Mouse (Mus musculus) spleen, postnatal 0 days (tissue): Measurements from ENCODE around the gene Xcr1. TPM values are rescaled to one million over a fixed set of nuclear protein-coding genes. Genes with fewer than 3 reads are reported as not detected.

Experiments used
- polyA plus RNA-seq: library from polyadenylated mRNA; unstranded; fragments of >200 nt; fragmentation: Nextera tagmentation; extraction: Ambion mirVana; gene quantifications from 2 replicates; pipeline ENCODE4 v1.2.1, GENCODE M21; 2015

Xcr1 gene
- polyA plus RNA-seq, result 0.12 and 0.16 TPM in 2 replicates

GRCm38 (mm10) chr9:123861929-123862328, at the start of gene Xcr1:
Gene Xcr1 (minus strand): TSS chr9:123862029.

GRCm38 (mm10) chr9:123851713-123852448, 9.9 kb downstream of the Xcr1 start, which contains the start of gene Fyco1:
Gene Fyco1 (minus strand): TSS chr9:123851899.

GRCm38 (mm10) chr9:123806267-123806666, 55.6 kb downstream of the Xcr1 start, which contains the start of gene Cxcr6:
Gene Cxcr6 (plus strand): TSS chr9:123806475.

Other genes starting within 250 kb of the Xcr1 start
- gene Slc6a20b, start 229.5 kb downstream of the Xcr1 start, polyA plus RNA-seq, result 0.23 and 0.25 TPM in 2 replicates
- 1.0 and 1.1 TPM in 2 replicates for gene Ccr9, start 183.6 kb downstream of the Xcr1 start, polyA plus RNA-seq
- gene Slc6a20a, start 183.1 kb downstream of the Xcr1 start, polyA plus RNA-seq, result 9.1 and 9.6 TPM in 2 replicates
- 31.8 and 33.1 TPM in 2 replicates for gene Lztfl1, start 144.3 kb downstream of the Xcr1 start, polyA plus RNA-seq
- gene Cxcr6, start 55.6 kb downstream of the Xcr1 start, polyA plus RNA-seq, result 0.99 and 2.0 TPM in 2 replicates
- 6.9 and 7.6 TPM in 2 replicates for gene Fyco1, start 10.1 kb downstream of the Xcr1 start, polyA plus RNA-seq
- 14.5 and 18.3 TPM in 2 replicates for gene Ccr1, start 106.7 kb upstream of the Xcr1 start, polyA plus RNA-seq
- gene Ccr1l1, start 116.4 kb upstream of the Xcr1 start, polyA plus RNA-seq, result not detected in 2 replicates
- gene Ccr3, start 159.9 kb upstream of the Xcr1 start, polyA plus RNA-seq, result 0.32 and 0.55 TPM in 2 replicates
- gene Ccr2, start 239.9 kb upstream of the Xcr1 start, polyA plus RNA-seq, result 9.8 and 13.6 TPM in 2 replicates